Mouse (Mus musculus) stomach, postnatal 0 days (tissue): ENCODE results near the gene Fabp6.
A peak's percentile ranks its signal among the peaks of the same experiment; 100 is the strongest.

ENCODE experiments used
- CTCF ChIP-seq: IDR thresholded peaks from 2 replicates; pipeline ENCODE4 v1.5.1; 2016; ENCODE audit warnings: antibody characterized with exemption, low read depth, mild to moderate bottlenecking, moderate library complexity
- EP300 ChIP-seq: optimal IDR thresholded peaks from 2 replicates; pipeline ENCODE3; 2016; ENCODE audit warnings: antibody characterized with exemption

- TF ChIP-seq CTCF (peak; percentile 48), EP300 (no peak)
These were observed 43.9 kb upstream of the Fabp6 start for GRCm38 (mm10) chr11:43645286-43645685.
